In genomic region chr4:116491886-116492285, GRCm38 (mm10) we compare ENCODE assay signal across 16 mouse cellular contexts. TPM values are rescaled to one million over a fixed set of nuclear protein-coding genes. Genes with fewer than 3 reads are reported as not detected.
DNase-seq lines count a peak whose midpoint lies in the region; ATAC-seq lines count a peak whose summit lies in the region.
"Had no signal": no experiment of that assay in that cellular context is flagged by ENCODE, and none has a peak within 500 bp of the region (broad histone marks: within the 10 kb centered on the region; RNA-seq: fewer than 3 reads in every experiment).

No protein-coding gene starts in this region.

- H3K4me2 ChIP-seq in heart, embryonic 16.5 days (ENCODE audit: low read depth, low read length): no peak overlapping the region
- H3K4me2 ChIP-seq in lung, embryonic 16.5 days (ENCODE audit: low read depth, low read length): peak overlapping the region; percentile 23; the same call in 1 of the 2 replicates
- H3K4me2 ChIP-seq in stomach, embryonic 16.5 days (ENCODE audit: low read depth, low read length): no peak overlapping the region
- H3K4me2 ChIP-seq: hindbrain, embryonic 13.5 days; liver, embryonic 15.5 days; midbrain, embryonic 11.5 days had no signal

- peak overlapping the region; percentile 59 for H3K27ac ChIP-seq in heart, embryonic 16.5 days (ENCODE audit: low read length)
- peak overlapping the region; percentile 51 for H3K27ac ChIP-seq in lung, embryonic 16.5 days (ENCODE audit: low read length)
- 0 out of 2 replicates have a peak overlapping the region, but pooled peaks have one; percentile 24 for H3K27ac ChIP-seq in brown adipose tissue, adult 24 weeks (replicated peaks; ENCODE audit: low read depth, low read length)
- peak overlapping the region; percentile 40; the same call in 1 of the 2 replicates for H3K27ac ChIP-seq in stomach, embryonic 16.5 days (ENCODE audit: low read length)
- H3K27ac ChIP-seq: hindbrain, embryonic 13.5 days; liver, embryonic 15.5 days had no signal

- no peaks in the 10 kb centered on the region for H3K36me3 ChIP-seq in heart, embryonic 16.5 days (ENCODE audit: control insufficient read depth, insufficient read depth)
- no peaks in the 10 kb centered on the region for H3K36me3 ChIP-seq in lung, embryonic 16.5 days (ENCODE audit: control insufficient read depth, insufficient read depth, low read length)
- H3K36me3 ChIP-seq in stomach, embryonic 16.5 days (ENCODE audit: control insufficient read depth, insufficient read depth, low read length): no peaks in the 10 kb centered on the region
- H3K36me3 ChIP-seq: hindbrain, embryonic 13.5 days; liver, embryonic 15.5 days had no signal

- WGBS in heart, embryonic 16.5 days: 29% methylated on average over 2 of the region's 2 CpGs
- WGBS in lung, embryonic 16.5 days: 22% methylated on average over 2 of the region's 2 CpGs
- WGBS in stomach, embryonic 16.5 days: 43% methylated on average over 2 of the region's 2 CpGs

- H3K9ac ChIP-seq in heart, embryonic 16.5 days (ENCODE audit: low read length): no peak overlapping the region
- H3K9ac ChIP-seq in lung, embryonic 16.5 days (ENCODE audit: low read length): no peak overlapping the region
- H3K9ac ChIP-seq in stomach, embryonic 16.5 days (ENCODE audit: low read length): no peak overlapping the region
- H3K9ac ChIP-seq: forebrain, postnatal 0 days; hindbrain, embryonic 13.5 days; liver, embryonic 15.5 days had no signal

- DNase-seq in heart, postnatal 14 days: no peak
- DNase-seq in lung, postnatal 36 days: no peak
- no peak for DNase-seq in left cerebral cortex, postnatal 4 days
- DNase-seq: cerebellum, adult 2 months; forebrain, postnatal 0 days; gastrocnemius, postnatal 14 days; layer of hippocampus, adult 9-11 months; thymus, adult 2 months had no signal

- H3K4me3 ChIP-seq in heart, embryonic 16.5 days (ENCODE audit: low read length): no peak overlapping the region
- no peak overlapping the region for H3K4me3 ChIP-seq in lung, embryonic 16.5 days (ENCODE audit: low read length)
- no peak overlapping the region for H3K4me3 ChIP-seq in brown adipose tissue, adult 24 weeks (ENCODE audit: insufficient read depth, low read depth, low read length)
- no peak overlapping the region for H3K4me3 ChIP-seq in stomach, embryonic 16.5 days (replicated peaks; ENCODE audit: low read length)
- H3K4me3 ChIP-seq: hindbrain, embryonic 13.5 days; liver, embryonic 15.5 days; myocyte had no signal

- no peaks in the 10 kb centered on the region for H3K27me3 ChIP-seq in heart, embryonic 16.5 days (ENCODE audit: control insufficient read depth, insufficient read depth, low read length)
- H3K27me3 ChIP-seq in lung, embryonic 16.5 days (ENCODE audit: control insufficient read depth, insufficient read depth, low read depth, low read length): no peaks in the 10 kb centered on the region
- H3K27me3 ChIP-seq in stomach, embryonic 16.5 days (ENCODE audit: control insufficient read depth, insufficient read depth, low read length): no peaks in the 10 kb centered on the region
- H3K27me3 ChIP-seq: hindbrain, embryonic 13.5 days had no signal

- intact Hi-C loops in heart, postnatal 14 days (cut with DNase I): no loop called here
- intact Hi-C loops in left cerebral cortex, postnatal 4 days (cut with DNase I): no loop called here

- peaks cover 21% of the 10 kb centered on the region for H3K4me1 ChIP-seq in heart, embryonic 16.5 days (ENCODE audit: control insufficient read depth, insufficient read depth, low read length)
- H3K4me1 ChIP-seq in lung, embryonic 16.5 days (replicated peaks; ENCODE audit: control insufficient read depth, insufficient read depth, low read length): peaks cover 18% of the 10 kb centered on the region
- peaks cover 2% of the 10 kb centered on the region; the same call in 1 of the 2 replicates for H3K4me1 ChIP-seq in brown adipose tissue, adult 24 weeks (ENCODE audit: control insufficient read depth, insufficient read depth, insufficient read length, low read length)
- peaks cover 14% of the 10 kb centered on the region for H3K4me1 ChIP-seq in stomach, embryonic 16.5 days (ENCODE audit: control insufficient read depth, insufficient read depth, low read length)
- H3K4me1 ChIP-seq: hindbrain, embryonic 13.5 days had no signal

- no peak for ATAC-seq in heart, embryonic 16.5 days (replicated peaks; ENCODE audit: extremely low read depth, insufficient read depth, low FRiP score)
- ATAC-seq in lung, embryonic 16.5 days (ENCODE audit: low read depth): peak; percentile 83
- no peak for ATAC-seq in stomach, embryonic 16.5 days (ENCODE audit: insufficient read depth, low FRiP score)
- ATAC-seq: forebrain, postnatal 0 days had no signal

- peaks cover 7% of the 10 kb centered on the region for H3K9me3 ChIP-seq in heart, embryonic 16.5 days (replicated peaks; ENCODE audit: control insufficient read depth, low read length)
- H3K9me3 ChIP-seq in lung, embryonic 16.5 days (ENCODE audit: control insufficient read depth, low read length): peaks cover 6% of the 10 kb centered on the region; the same call in 1 of the 2 replicates
- no peaks in the 10 kb centered on the region; the same call in 1 of the 2 replicates for H3K9me3 ChIP-seq in stomach, embryonic 16.5 days (replicated peaks; ENCODE audit: control insufficient read depth, low read length)
- H3K9me3 ChIP-seq: hindbrain, embryonic 13.5 days; liver, embryonic 15.5 days had no signal

RNA-seq across cellular contexts. Expression of gene Ipp, which starts 15.5 kb away (rescaled TPM):
- polyA plus RNA-seq in heart, embryonic 16.5 days (2015; fragmentation: Nextera tagmentation; extraction: Ambion mirVana): 16.2 and 16.3 TPM in 2 replicates
- total RNA-seq in heart, postnatal 14 days (2021): 10 to 100 TPM; 14.7 to 15.6 TPM
- polyA plus RNA-seq in lung, embryonic 16.5 days (2015; fragmentation: Nextera tagmentation; extraction: Ambion mirVana): 14.1 and 14.7 TPM in 2 replicates
- 7.8 and 8.1 TPM in 2 replicates for polyA plus RNA-seq in brown adipose tissue, adult 24 weeks (2012; ENCODE audit: insufficient read depth, insufficient read length, missing spikeins)
- 13.3 and 13.8 TPM in 2 replicates for polyA plus RNA-seq in stomach, embryonic 16.5 days (2015; fragmentation: Nextera tagmentation; extraction: Ambion mirVana)
- 10 to 100 TPM; 17.5 TPM for total RNA-seq in left cerebral cortex, postnatal 4 days (2021)

RNA-seq across cellular contexts. Expression of gene Mast2, which starts 27.9 kb away (rescaled TPM):
- 16.3 TPM in 2 replicates for polyA plus RNA-seq in heart, embryonic 16.5 days (2015; fragmentation: Nextera tagmentation; extraction: Ambion mirVana)
- total RNA-seq in heart, postnatal 14 days (2021): 100 to 1,000 TPM in 1 of 2 experiments, 10 to 100 TPM in 1; 96.5 to 104 TPM
- 11.0 and 11.5 TPM in 2 replicates for polyA plus RNA-seq in lung, embryonic 16.5 days (2015; fragmentation: Nextera tagmentation; extraction: Ambion mirVana)
- 10.7 and 11.4 TPM in 2 replicates for polyA plus RNA-seq in brown adipose tissue, adult 24 weeks (2012; ENCODE audit: insufficient read depth, insufficient read length, missing spikeins)
- polyA plus RNA-seq in stomach, embryonic 16.5 days (2015; fragmentation: Nextera tagmentation; extraction: Ambion mirVana): 6.6 and 9.5 TPM in 2 replicates
- total RNA-seq in left cerebral cortex, postnatal 4 days (2021): 100 to 1,000 TPM; 187 to 192 TPM
